28 mouse cellular contexts compared by ENCODE assay signal in the genomic region with DNA sequence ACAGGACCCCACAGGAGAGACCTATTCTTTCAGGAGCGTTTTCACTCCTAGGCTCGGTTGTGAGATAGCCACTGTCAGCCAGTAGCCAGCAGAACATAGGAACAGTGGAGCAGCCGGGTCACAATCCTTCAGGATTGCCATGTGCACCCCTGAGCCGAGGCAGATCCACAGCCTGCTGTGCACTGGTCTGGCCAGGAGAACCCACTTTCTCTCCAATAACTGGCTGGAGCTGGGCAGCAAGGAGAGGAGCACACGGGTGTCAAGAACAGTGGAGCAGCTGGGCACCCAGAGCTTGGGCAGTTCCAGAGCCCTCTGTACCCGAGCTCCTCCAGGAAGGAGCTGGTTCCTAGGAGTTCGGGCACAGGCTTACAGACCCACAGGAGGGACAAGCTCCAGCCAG. TPM values are rescaled to one million over a fixed set of nuclear protein-coding genes. Genes with fewer than 3 reads are reported as not detected.
A peak's percentile ranks its signal among the peaks of the same experiment; 100 is the strongest.
DNase-seq lines count a peak whose midpoint lies in the region; ATAC-seq and TF ChIP-seq lines count a peak whose summit lies in the region.
"Had no signal": no experiment of that assay in that cellular context is flagged by ENCODE, and none has a peak within 500 bp of the region (broad histone marks: within the 10 kb centered on the region; RNA-seq: fewer than 3 reads in every experiment).

No protein-coding gene starts in this region.

- H3K4me2 ChIP-seq in hindbrain, embryonic 16.5 days (ENCODE audit: low read length) = no peak overlapping the region
- no peak overlapping the region for H3K4me2 ChIP-seq in hindbrain, postnatal 0 days (ENCODE audit: low read depth, low read length)
- H3K4me2 ChIP-seq: embryonic facial prominence, embryonic 13.5 days; forebrain, embryonic 15.5 days; heart, embryonic 15.5 days; kidney, embryonic 15.5 days; limb, embryonic 15.5 days; lung, embryonic 14.5 days had no signal

- peak; percentile 82 for ATAC-seq in cerebellum, adult (ENCODE audit: insufficient number of reproducible peaks, low FRiP score, low TSS enrichment)
- ATAC-seq in hindbrain, embryonic 16.5 days = 0 out of 2 replicates have a peak, but pooled peaks have one; percentile 34
- ATAC-seq in hindbrain, postnatal 0 days = no peak
- ATAC-seq: forebrain, embryonic 15.5 days had no signal

- 89% methylated on average over 7 of the region's 7 CpGs for WGBS in hindbrain, embryonic 16.5 days
- 88% methylated on average over 7 of the region's 7 CpGs for WGBS in hindbrain, postnatal 0 days
- WGBS in cerebellum, adult 2 months = 25% methylated on average over 7 of the region's 7 CpGs

- H3K36me3 ChIP-seq in hindbrain, embryonic 16.5 days (ENCODE audit: control insufficient read depth, insufficient read depth, low read length) = 0 out of 2 replicates have a peak, but pooled peaks cover 4% of the 10 kb centered on the region
- no peaks in the 10 kb centered on the region for H3K36me3 ChIP-seq in hindbrain, postnatal 0 days (ENCODE audit: insufficient read depth, low read length)

- no peaks in the 10 kb centered on the region for H3K4me1 ChIP-seq in hindbrain, embryonic 16.5 days (ENCODE audit: control insufficient read depth, insufficient read depth, low read depth, low read length)
- no peaks in the 10 kb centered on the region for H3K4me1 ChIP-seq in hindbrain, postnatal 0 days (ENCODE audit: insufficient read depth, low read length)
- no peaks in the 10 kb centered on the region for H3K4me1 ChIP-seq in cerebellum, adult 2 months (ENCODE audit: control insufficient read depth, insufficient read depth, low read length)
- H3K4me1 ChIP-seq: embryonic facial prominence, embryonic 13.5 days; forebrain, embryonic 15.5 days; heart, embryonic 15.5 days; kidney, embryonic 15.5 days; limb, embryonic 15.5 days had no signal

- H3K27me3 ChIP-seq in hindbrain, embryonic 16.5 days (replicated peaks; ENCODE audit: control insufficient read depth, insufficient read depth, low read length) = no peaks in the 10 kb centered on the region
- H3K27me3 ChIP-seq in hindbrain, postnatal 0 days (ENCODE audit: insufficient read depth, low read length) = no peaks in the 10 kb centered on the region
- no peaks in the 10 kb centered on the region for H3K27me3 ChIP-seq in cerebellum, adult 2 months (ENCODE audit: control insufficient read depth, insufficient read depth, low read length)
- H3K27me3 ChIP-seq: embryonic facial prominence, embryonic 13.5 days; forebrain, embryonic 15.5 days; heart, embryonic 15.5 days; kidney, embryonic 15.5 days; limb, embryonic 15.5 days; megakaryocyte, embryonic 14.5 days had no signal

- no peak for TF ChIP-seq CTCF in hindbrain, postnatal 0 days (IDR thresholded peaks at IDR 0.05; ENCODE audit: low read depth)
- no peak for TF ChIP-seq CTCF in cerebellum, adult 2 months (IDR thresholded peaks at IDR 0.05; ENCODE audit: borderline replicate concordance, insufficient read depth, low read depth, low read length)
- no peak for TF ChIP-seq CTCF in left cerebral cortex, adult 2 months (IDR thresholded peaks at IDR 0.05)

- H3K4me3 ChIP-seq in hindbrain, embryonic 16.5 days (ENCODE audit: low read length) = no peak overlapping the region
- no peak overlapping the region for H3K4me3 ChIP-seq in hindbrain, postnatal 0 days (ENCODE audit: low read length)
- no peak overlapping the region for H3K4me3 ChIP-seq in cerebellum, adult 2 months (replicated peaks; ENCODE audit: insufficient read depth, low read depth, low read length)
- H3K4me3 ChIP-seq in left cerebral cortex, adult 2 months = no peak overlapping the region
- H3K4me3 ChIP-seq: embryonic facial prominence, embryonic 13.5 days; erythroblast, embryonic 14.5 days; forebrain, embryonic 15.5 days; heart, embryonic 15.5 days; kidney, embryonic 15.5 days; limb, embryonic 15.5 days; megakaryocyte, embryonic 14.5 days had no signal

- DNase-seq in cerebellum, postnatal 4 days (ENCODE audit: low spot score in 2 of 2) = no peak
- DNase-seq in hindbrain, postnatal 0 days (ENCODE audit: low spot score) = no peak
- peak; percentile 22 to 23 for DNase-seq in cerebellum, adult 2 months
- DNase-seq in cerebellum, postnatal 25 days = peak; percentile 25 to 31
- DNase-seq in left cerebral cortex, adult 2 months (ENCODE audit: extremely low spot score in 1 of 2, low spot score in 2 of 2) = no peak
- no peak for DNase-seq in left cerebral cortex, adult 8-10 months (ENCODE audit: low spot score in 2 of 2)
- DNase-seq: adrenal gland, postnatal 14 days; embryo, embryonic 11 days; gastrocnemius, postnatal 36 days; heart, postnatal 4 days; kidney, adult 11 months; kidney, postnatal 36 days; left cerebral cortex, postnatal 4 days; lung, embryonic 14.5 days; lung, postnatal 36 days; midbrain, embryonic 14.5 days; right cerebral cortex, adult 18-20 months; thymus, adult 2 months had no signal

- TF ChIP-seq POLR2A in cerebellum, adult 2 months (IDR thresholded peaks at IDR 0.05; ENCODE audit: borderline replicate concordance, insufficient read depth, low read length) = no peak

- no peak overlapping the region for H3K9ac ChIP-seq in hindbrain, embryonic 16.5 days (ENCODE audit: low read depth, low read length)
- no peak overlapping the region for H3K9ac ChIP-seq in hindbrain, postnatal 0 days (replicated peaks; ENCODE audit: low read length)
- H3K9ac ChIP-seq: embryonic facial prominence, embryonic 13.5 days; forebrain, embryonic 15.5 days; heart, embryonic 15.5 days; kidney, embryonic 15.5 days; limb, embryonic 15.5 days; liver, embryonic 14.5 days; lung, embryonic 14.5 days had no signal

- intact Hi-C loops in left cerebral cortex, adult 2 months (cut with DNase I) = no loop called here

- H3K9me3 ChIP-seq in hindbrain, embryonic 16.5 days (ENCODE audit: control insufficient read depth, low read length) = no peaks in the 10 kb centered on the region
- H3K9me3 ChIP-seq in hindbrain, postnatal 0 days (ENCODE audit: low read length) = no peaks in the 10 kb centered on the region
- H3K9me3 ChIP-seq: embryonic facial prominence, embryonic 13.5 days; forebrain, embryonic 15.5 days; heart, embryonic 15.5 days; kidney, embryonic 15.5 days; limb, embryonic 15.5 days; megakaryocyte, embryonic 14.5 days had no signal

- no peak overlapping the region for H3K27ac ChIP-seq in hindbrain, embryonic 16.5 days (ENCODE audit: low read depth, low read length)
- no peak overlapping the region for H3K27ac ChIP-seq in hindbrain, postnatal 0 days
- no peak overlapping the region for H3K27ac ChIP-seq in cerebellum, adult 2 months (ENCODE audit: insufficient read depth, low read length)
- H3K27ac ChIP-seq in left cerebral cortex, adult 2 months = no peak overlapping the region
- H3K27ac ChIP-seq: embryonic facial prominence, embryonic 13.5 days; forebrain, embryonic 15.5 days; heart, embryonic 15.5 days; kidney, embryonic 15.5 days; limb, embryonic 15.5 days; liver, embryonic 14.5 days had no signal

RNA-seq across cellular contexts. Expression of a gene that starts 49.6 kb away (rescaled TPM):
- polyA plus RNA-seq in hindbrain, embryonic 16.5 days (2015; fragmentation: Nextera tagmentation; extraction: Ambion mirVana) = 91.7 and 98.0 TPM in 2 replicates
- total RNA-seq in hindbrain, postnatal 0 days (2014; rRNA removed) = 22.0 and 45.9 TPM in 2 replicates
- polyA plus RNA-seq in hindbrain, postnatal 0 days (2015; fragmentation: Nextera tagmentation; extraction: Ambion mirVana) = 78.9 and 87.2 TPM in 2 replicates
- 60.2 and 62.5 TPM in 2 replicates for polyA plus RNA-seq in cerebellum, adult 2 months (2012; rRNA removed)
- 10 to 100 TPM; 46.9 to 50.5 TPM for total RNA-seq in left cerebral cortex, adult 2 months (2021)
- 10 to 100 TPM; 45.6 to 62.4 (median 51.3) TPM for total RNA-seq in left cerebral cortex, adult 8-10 months (2022)

RNA-seq across cellular contexts. Expression of a gene that starts 50.2 kb away (rescaled TPM):
- 42.4 and 52.4 TPM in 2 replicates for polyA plus RNA-seq in hindbrain, embryonic 16.5 days (2015; fragmentation: Nextera tagmentation; extraction: Ambion mirVana)
- total RNA-seq in hindbrain, postnatal 0 days (2014; rRNA removed) = 76.4 and 81.6 TPM in 2 replicates
- polyA plus RNA-seq in hindbrain, postnatal 0 days (2015; fragmentation: Nextera tagmentation; extraction: Ambion mirVana) = 39.8 and 44.7 TPM in 2 replicates
- polyA plus RNA-seq in cerebellum, adult 2 months (2012; rRNA removed) = 40.9 and 43.8 TPM in 2 replicates
- 10 to 100 TPM; 57.1 to 59.0 TPM for total RNA-seq in left cerebral cortex, adult 2 months (2021)
- 10 to 100 TPM; 46.0 to 63.9 (median 52.8) TPM for total RNA-seq in left cerebral cortex, adult 8-10 months (2022)

Comparison
In these comparisons a context has a peak if more than half of its experiments do, and no peak if none do; other contexts are left out.
1. DNase-seq: peak in cerebellum, adult 2 months (2 of 2) and cerebellum, postnatal 25 days (2 of 2); none in cerebellum, postnatal 4 days (0 of 2), hindbrain, postnatal 0 days (single experiment), left cerebral cortex, adult 2 months (0 of 2) and left cerebral cortex, adult 8-10 months (0 of 2).